Mouse (Mus musculus): ENCODE measurements around the gene Apol10a. TPM values are rescaled to one million over a fixed set of nuclear protein-coding genes. Genes with fewer than 3 reads are reported as not detected.

The Apol10a gene
- 114 TPM for polyA plus RNA-seq (2014; fragmentation: Illumina TruSeq; extraction: RNeasy Lipid Tissue Mini Kit (QIAGEN cat#74804); ENCODE audit: low read depth, low replicate concordance)

DNA sequence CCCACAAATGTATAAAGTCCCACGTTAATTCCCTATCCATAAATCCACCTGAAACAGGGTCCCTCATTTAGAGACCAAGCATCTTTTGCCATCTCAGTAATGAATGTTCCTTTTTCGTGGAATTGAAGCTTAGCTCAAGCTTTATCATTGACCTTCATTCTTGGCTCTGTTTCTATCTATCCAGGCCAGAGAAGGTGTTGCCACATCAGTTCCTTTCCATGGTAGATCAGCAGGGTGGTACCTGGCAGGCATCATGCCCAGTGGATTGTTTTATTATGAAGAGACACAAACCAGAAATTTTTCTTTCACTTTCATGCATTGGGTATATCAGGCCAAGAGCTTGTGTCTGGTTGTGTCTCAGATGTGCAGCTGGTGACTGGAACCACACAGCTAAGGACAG lies at the start of gene Apol10a:
Gene Apol10a (plus strand): TSS at position 355 of the 400 bp plus-strand sequence.

DNA sequence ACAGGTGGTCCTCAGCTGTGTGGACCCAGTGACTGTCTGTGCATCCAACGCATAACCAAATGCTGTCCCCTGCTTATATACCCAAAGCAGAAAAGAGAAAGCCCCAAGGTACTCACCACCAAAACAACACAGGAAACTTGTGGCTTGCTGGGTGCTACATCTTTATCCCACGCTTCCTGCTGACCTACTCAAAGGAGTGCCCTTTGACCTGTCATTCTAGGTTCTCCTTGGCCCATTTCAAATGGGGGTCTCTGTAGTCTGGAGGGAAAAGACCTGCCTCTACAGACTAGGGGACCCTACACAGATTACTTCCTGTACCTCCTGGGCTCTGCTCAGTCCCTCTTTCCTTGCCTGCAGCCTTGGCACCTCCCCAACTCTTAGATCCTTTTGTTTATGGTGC lies 29.5 kb upstream of the Apol10a start, which contains the start of gene Apol7b:
Gene Apol7b (minus strand): TSS at position 101 of the 400 bp plus-strand sequence.

DNA sequence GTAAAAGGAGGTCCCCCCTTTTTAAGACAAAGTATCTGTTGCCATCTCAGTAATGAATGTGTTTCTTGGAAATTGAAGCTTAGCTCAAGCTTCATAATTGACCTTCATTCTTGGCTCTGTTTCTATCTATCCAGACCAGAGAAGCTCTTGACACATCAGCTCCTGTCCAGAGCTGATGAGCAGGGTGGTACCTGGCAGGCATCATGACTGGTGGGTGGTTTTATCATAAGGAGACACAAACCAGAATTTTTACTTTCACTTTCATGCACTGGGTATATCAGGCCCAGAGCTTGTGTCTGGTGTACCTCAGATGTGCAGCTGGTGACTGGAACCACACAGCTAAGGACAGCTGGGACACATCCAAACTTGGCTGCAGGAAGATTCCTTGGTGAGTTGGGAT lies 31.1 kb downstream of the Apol10a start, which contains the start of gene Apol11a:
Gene Apol11a (plus strand): TSS at position 306 of the 400 bp plus-strand sequence.

DNA sequence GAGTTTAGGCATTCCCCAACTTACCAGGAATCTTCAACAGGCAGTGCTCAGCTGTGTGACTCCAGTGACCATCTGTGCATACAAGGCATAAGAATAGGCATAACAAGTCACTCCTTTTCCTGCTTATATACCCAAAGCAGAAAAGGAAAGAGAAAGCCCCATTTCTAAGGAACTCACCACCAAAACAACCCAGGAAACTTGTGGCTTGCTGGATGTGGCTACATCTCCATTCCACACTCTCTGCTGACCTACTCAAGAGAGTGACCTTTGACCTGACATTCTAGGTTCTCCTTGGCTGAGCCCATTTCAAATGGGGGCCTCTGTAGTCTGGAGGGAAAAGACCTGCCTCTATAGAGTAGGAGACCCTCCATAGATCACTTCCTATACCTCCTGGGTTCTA lies 56.4 kb downstream of the Apol10a start, which contains the start of gene Apol7c:
Gene Apol7c (minus strand): TSS at position 101 of the 400 bp plus-strand sequence.

Other genes starting within 250 kb of the Apol10a start
- 44.3 TPM for gene Rbfox2, start 170.0 kb upstream of the Apol10a start, polyA plus RNA-seq (2014; fragmentation: Illumina TruSeq; extraction: RNeasy Lipid Tissue Mini Kit (QIAGEN cat#74804); ENCODE audit: low read depth, low replicate concordance)
- 31.7 TPM for gene Apol7a, start 77.9 kb upstream of the Apol10a start, polyA plus RNA-seq (2014; fragmentation: Illumina TruSeq; extraction: RNeasy Lipid Tissue Mini Kit (QIAGEN cat#74804); ENCODE audit: low read depth, low replicate concordance)
- 1.4 TPM for gene Apol9a, start 65.9 kb upstream of the Apol10a start, polyA plus RNA-seq (2014; fragmentation: Illumina TruSeq; extraction: RNeasy Lipid Tissue Mini Kit (QIAGEN cat#74804); ENCODE audit: low read depth, low replicate concordance)
- not detected for gene Apol7b, start 29.6 kb upstream of the Apol10a start, polyA plus RNA-seq (2014; fragmentation: Illumina TruSeq; extraction: RNeasy Lipid Tissue Mini Kit (QIAGEN cat#74804); ENCODE audit: low read depth, low replicate concordance)
- gene Apol11a, start 31.2 kb downstream of the Apol10a start, polyA plus RNA-seq (2014; fragmentation: Illumina TruSeq; extraction: RNeasy Lipid Tissue Mini Kit (QIAGEN cat#74804); ENCODE audit: low read depth, low replicate concordance), result 0.32 TPM
- gene Apol7c, start 56.3 kb downstream of the Apol10a start, polyA plus RNA-seq (2014; fragmentation: Illumina TruSeq; extraction: RNeasy Lipid Tissue Mini Kit (QIAGEN cat#74804); ENCODE audit: low read depth, low replicate concordance), result 9.3 TPM
- not detected for gene 1700025B11Rik, start 84.8 kb downstream of the Apol10a start, polyA plus RNA-seq (2014; fragmentation: Illumina TruSeq; extraction: RNeasy Lipid Tissue Mini Kit (QIAGEN cat#74804); ENCODE audit: low read depth, low replicate concordance)
- 1.7 TPM for gene Apol10b, start 119.1 kb downstream of the Apol10a start, polyA plus RNA-seq (2014; fragmentation: Illumina TruSeq; extraction: RNeasy Lipid Tissue Mini Kit (QIAGEN cat#74804); ENCODE audit: low read depth, low replicate concordance)
- gene Gm36245, start 122.2 kb downstream of the Apol10a start, polyA plus RNA-seq (2014; fragmentation: Illumina TruSeq; extraction: RNeasy Lipid Tissue Mini Kit (QIAGEN cat#74804); ENCODE audit: low read depth, low replicate concordance), result not detected
- not detected for gene Apol11b, start 166.2 kb downstream of the Apol10a start, polyA plus RNA-seq (2014; fragmentation: Illumina TruSeq; extraction: RNeasy Lipid Tissue Mini Kit (QIAGEN cat#74804); ENCODE audit: low read depth, low replicate concordance)
- 3.5 TPM for gene Apol7e, start 221.8 kb downstream of the Apol10a start, polyA plus RNA-seq (2014; fragmentation: Illumina TruSeq; extraction: RNeasy Lipid Tissue Mini Kit (QIAGEN cat#74804); ENCODE audit: low read depth, low replicate concordance)

Data from sigmoid colon, adult 10 weeks (tissue).